Mouse (Mus musculus) activated CD4-positive, CD25-positive, alpha-beta regulatory T cell, adult 4 months (primary cell): Measurements from ENCODE around the gene Psme3. TPM values are rescaled to one million over a fixed set of nuclear protein-coding genes. Genes with fewer than 3 reads are reported as not detected.

Source experiments
- ATAC-seq: one replicate; pipeline ENCODE4 v1.8.0; 2017
- polyA plus RNA-seq, 2 experiments: library from polyadenylated mRNA; unstranded; fragments of 100-300 nt; shearing (Covaris generic); gene quantifications; one replicate each; pipeline ENCODE4 v1.2.1; 2017

Gene Psme3
- polyA plus RNA-seq, 2 experiments from 2014 or later = 37.1 to 53.3 TPM

GRCm38 (mm10) chr11:101354438-101355010, 38.5 kb downstream of the Psme3 start:
- no peak for ATAC-seq

- no peak for ATAC-seq
Observed at GRCm38 (mm10) chr11:101355916-101356315, 39.9 kb downstream of the Psme3 start.

- no peak for ATAC-seq
Observed at GRCm38 (mm10) chr11:101357505-101358182, 41.6 kb downstream of the Psme3 start.

GRCm38 (mm10) chr11:101359776-101360175, 43.8 kb downstream of the Psme3 start:
- ATAC-seq = no peak

GRCm38 (mm10) chr11:101360651-101361113, 44.7 kb downstream of the Psme3 start:
- ATAC-seq = no peak

- ATAC-seq = no peak
Observed at GRCm38 (mm10) chr11:101364531-101364931, 48.5 kb downstream of the Psme3 start.

GRCm38 (mm10) chr11:101367326-101367935, 51.4 kb downstream of the Psme3 start, which contains the start of gene G6pc:
Gene G6pc (plus strand): TSS chr11:101367561.
- ATAC-seq = no peak

- no peak for ATAC-seq
Observed at GRCm38 (mm10) chr11:101370141-101370540, 54.1 kb downstream of the Psme3 start.

Other genes with a start within 250 kb of the Psme3 start
- gene Naglu, start 246.2 kb upstream of the Psme3 start, polyA plus RNA-seq = 1 to 10 TPM; 6.8 to 9.0 TPM
- gene Hsd17b1, start 237.8 kb upstream of the Psme3 start, polyA plus RNA-seq = not detected
- 10 to 100 TPM; 17.9 to 22.1 TPM for gene Coasy, start 233.6 kb upstream of the Psme3 start, polyA plus RNA-seq
- gene Mlx, start 228.9 kb upstream of the Psme3 start, polyA plus RNA-seq = 10 to 100 TPM; 51.8 to 71.5 TPM
- 10 to 100 TPM; 12.3 to 13.4 TPM for gene Psmc3ip, start 220.8 kb upstream of the Psme3 start, polyA plus RNA-seq
- 10 to 100 TPM; 14.4 to 24.7 TPM for gene Retreg3, start 196.3 kb upstream of the Psme3 start, polyA plus RNA-seq
- 10 to 100 TPM; 17.7 to 26.8 TPM for gene Tubg1, start 196.3 kb upstream of the Psme3 start, polyA plus RNA-seq
- gene Tubg2, start 160.3 kb upstream of the Psme3 start, polyA plus RNA-seq = under 1 TPM; 0.68 to 0.94 TPM
- under 1 TPM; 0.29 to 0.33 TPM for gene Cntnap1, start 145.7 kb upstream of the Psme3 start, polyA plus RNA-seq
- not detected for gene Plekhh3, start 144.9 kb upstream of the Psme3 start, polyA plus RNA-seq
- 1 to 10 TPM; 1.5 to 1.6 TPM for gene Ccr10, start 140.8 kb upstream of the Psme3 start, polyA plus RNA-seq
- 10 to 100 TPM; 48.1 to 52.2 TPM for gene Ezh1, start 89.8 kb upstream of the Psme3 start, polyA plus RNA-seq
- not detected for gene Ramp2, start 70.2 kb upstream of the Psme3 start, polyA plus RNA-seq
- gene Vps25, start 62.5 kb upstream of the Psme3 start, polyA plus RNA-seq = 100 to 1,000 TPM; 122 to 153 TPM
- 1 to 10 TPM in 1 of 2 experiments, under 1 TPM in 1; 0.58 to 1.0 TPM for gene Wnk4, start 55.6 kb upstream of the Psme3 start, polyA plus RNA-seq
- 1 to 10 TPM in 1 of 2 experiments, not detected in 1; 1.0 TPM for gene Cntd1, start 37.2 kb upstream of the Psme3 start, polyA plus RNA-seq
- gene Coa3, start 37.1 kb upstream of the Psme3 start, polyA plus RNA-seq = 100 to 1,000 TPM; 109 to 144 TPM
- gene Becn1, start 13.9 kb upstream of the Psme3 start, polyA plus RNA-seq = 10 to 100 TPM; 79.0 to 81.0 TPM
- 1 to 10 TPM; 2.1 to 2.5 TPM for gene Aoc2, start 8.8 kb downstream of the Psme3 start, polyA plus RNA-seq
- gene Aoc3, start 14.4 kb downstream of the Psme3 start, polyA plus RNA-seq = not detected
- gene G6pc, start 51.3 kb downstream of the Psme3 start, polyA plus RNA-seq = not detected
- 10 to 100 TPM; 33.5 to 42.6 TPM for gene Aarsd1, start 101.4 kb downstream of the Psme3 start, polyA plus RNA-seq
- gene Gm27029, start 108.6 kb downstream of the Psme3 start, polyA plus RNA-seq = 1 to 10 TPM in 1 of 2 experiments, not detected in 1; 1.5 TPM
- 1 to 10 TPM; 5.4 to 8.0 TPM for gene Rundc1, start 108.9 kb downstream of the Psme3 start, polyA plus RNA-seq
- 1 to 10 TPM; 1.1 to 4.2 TPM for gene Ptges3l, start 109.1 kb downstream of the Psme3 start, polyA plus RNA-seq
- 100 to 1,000 TPM; 581 to 812 TPM for gene Rpl27, start 126.1 kb downstream of the Psme3 start, polyA plus RNA-seq
- 100 to 1,000 TPM; 148 to 179 TPM for gene Ifi35, start 132.2 kb downstream of the Psme3 start, polyA plus RNA-seq
- gene Rnd2, start 148.8 kb downstream of the Psme3 start, polyA plus RNA-seq = under 1 TPM; 0.24 to 0.36 TPM
- 1 to 10 TPM in 1 of 2 experiments, under 1 TPM in 1; 0.60 to 1.5 TPM for gene Vat1, start 150.0 kb downstream of the Psme3 start, polyA plus RNA-seq
- gene Brca1, start 235.7 kb downstream of the Psme3 start, polyA plus RNA-seq = 1 to 10 TPM; 5.4 to 5.8 TPM
- 10 to 100 TPM; 42.3 to 84.0 TPM for gene Nbr1, start 235.9 kb downstream of the Psme3 start, polyA plus RNA-seq